Mouse (Mus musculus) liver, embryonic 11.5 days (tissue): ENCODE data around the gene Arhgef18. TPM values are rescaled to one million over a fixed set of nuclear protein-coding genes. Genes with fewer than 3 reads are reported as not detected.
A peak's percentile ranks its signal among the peaks of the same experiment; 100 is the strongest.

ENCODE experiments used
- ATAC-seq: fragments of 200-750 bp; cut with Nextera tagmentation; replicated peaks from 2 replicates; pipeline ENCODE4 v1.8.0; 2017; ENCODE audit warnings: moderate number of reproducible peaks, mild to moderate bottlenecking, moderate TSS enrichment, moderate library complexity; ENCODE audit not compliant: low FRiP score
- DNase-seq: peaks from one replicate; pipeline ENCODE4 v3.0.0-alpha.2; 2017; ENCODE audit warnings: low spot score
- H3K27ac ChIP-seq: fragments of 300-500 bp; sonication (generic); 2 replicates; pipeline ENCODE4 v1.5.1; 2014; ENCODE audit warnings: mild to moderate bottlenecking, low read depth, low read length, control low read depth
- H3K27me3 ChIP-seq: fragments of 300-500 bp; sonication (generic); replicated peaks from 2 replicates; pipeline ENCODE4 v1.6.1; 2014; ENCODE audit warnings: low read length, mixed read lengths; ENCODE audit not compliant: control insufficient read depth, insufficient read depth
- H3K36me3 ChIP-seq: fragments of 300-500 bp; sonication (generic); 2 replicates; pipeline ENCODE4 v1.6.1; 2014; ENCODE audit warnings: mild to moderate bottlenecking, low read length, moderate library complexity, mixed read lengths; ENCODE audit not compliant: control insufficient read depth, insufficient read depth
- H3K4me1 ChIP-seq: fragments of 300-500 bp; sonication (generic); replicated peaks from 2 replicates; pipeline ENCODE4 v1.6.1; 2014; ENCODE audit warnings: low read length, mixed read lengths; ENCODE audit not compliant: control insufficient read depth, insufficient read depth
- H3K4me2 ChIP-seq: fragments of 300-500 bp; sonication (generic); 2 replicates; pipeline ENCODE4 v1.6.1; 2014; ENCODE audit warnings: mild to moderate bottlenecking, control low read depth, moderate library complexity
- H3K4me3 ChIP-seq: fragments of 300-500 bp; sonication (generic); 2 replicates; pipeline ENCODE4 v1.5.1; 2014; ENCODE audit warnings: low read depth, low read length, control low read depth
- H3K9ac ChIP-seq: fragments of 300-500 bp; sonication (generic); 2 replicates; pipeline ENCODE4 v1.6.1; 2014; ENCODE audit warnings: low read depth, low read length, control low read depth
- H3K9me3 ChIP-seq: fragments of 300-500 bp; sonication (generic); 2 replicates; pipeline ENCODE4 v1.6.1; 2016; ENCODE audit warnings: low read length, inconsistent platforms, mixed read lengths; ENCODE audit not compliant: control insufficient read depth
- WGBS: fragments of 180-500 bp; shearing (Covaris S2); extraction: QIAGEN DNeasy Blood & Tissue Kit; methylation state at CpG from one replicate; pipeline ENCODE4 v1.1.7; 2014; 5-methylcytosine and 5-hydroxymethylcytosine counted together
- polyA plus RNA-seq: library from polyadenylated mRNA; unstranded; fragments of >200 nt; fragmentation: Nextera tagmentation; extraction: Ambion mirVana; gene quantifications from 2 replicates; pipeline ENCODE4 v1.2.1, GENCODE M21; 2014

Arhgef18 gene
- polyA plus RNA-seq, 1 experiment from 2014 or later: 5.2 TPM

GRCm38 (mm10) chr8:3411901-3412301, 19.1 kb downstream of the Arhgef18 start:
- Histone ChIP-seq H3K4me2 (peak overlapping the region; percentile 45), H3K36me3 (no peaks in the 10 kb centered on the region), H3K9ac (no peak overlapping the region), H3K27ac (peak overlapping the region; percentile 63), H3K27me3 (no peaks in the 10 kb centered on the region), H3K9me3 (no peaks in the 10 kb centered on the region), H3K4me3 (no peak overlapping the region), H3K4me1 (peaks cover 51% of the 10 kb centered on the region)
- peak; percentile 85 for ATAC-seq
- 41% methylated on average over 7 of the region's 7 CpGs for WGBS
- no peak for DNase-seq

GRCm38 (mm10) chr8:3412816-3413215, 20.0 kb downstream of the Arhgef18 start:
- Histone ChIP-seq H3K9me3 (no peaks in the 10 kb centered on the region), H3K36me3 (no peaks in the 10 kb centered on the region), H3K4me1 (peaks cover 50% of the 10 kb centered on the region), H3K4me2 (no peak overlapping the region), H3K27me3 (no peaks in the 10 kb centered on the region), H3K27ac (no peak overlapping the region), H3K4me3 (no peak overlapping the region), H3K9ac (no peak overlapping the region)
- no peak for ATAC-seq
- no peak for DNase-seq
- 78% methylated on average over 1 of the region's 1 CpGs for WGBS

DNA sequence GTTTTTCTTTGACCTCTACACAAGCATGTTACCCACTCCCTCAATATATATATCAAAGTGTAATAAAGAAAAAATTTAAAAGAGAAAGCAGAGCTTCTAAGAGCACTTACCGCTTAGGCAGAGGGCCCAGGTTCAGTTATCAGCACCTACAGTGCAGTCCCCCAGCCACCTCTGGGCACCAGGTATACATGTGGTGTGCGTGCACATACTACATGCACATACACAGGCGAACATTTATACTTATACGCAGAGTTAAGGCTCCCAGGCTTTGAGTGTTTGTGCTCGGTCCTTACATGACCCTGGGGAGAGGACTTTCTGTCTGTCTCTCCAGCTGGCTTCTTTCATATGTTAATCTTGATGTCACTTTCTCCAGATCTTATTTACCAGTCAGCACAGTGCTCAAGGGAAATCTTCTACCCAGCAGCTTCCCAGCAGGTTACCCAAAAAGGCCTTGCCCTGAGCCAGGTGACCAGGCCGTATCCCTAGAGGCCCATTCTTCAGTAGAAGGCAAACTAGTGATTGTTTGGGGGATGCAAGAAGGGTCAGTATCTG, 21.9 kb downstream of the Arhgef18 start:
- Histone ChIP-seq H3K4me1 (peaks cover 53% of the 10 kb centered on the region), H3K27ac (0 out of 2 replicates have a peak overlapping the region, but pooled peaks have one; percentile 3), H3K4me3 (no peak overlapping the region), H3K9ac (no peak overlapping the region), H3K36me3 (no peaks in the 10 kb centered on the region), H3K9me3 (no peaks in the 10 kb centered on the region), H3K4me2 (no peak overlapping the region), H3K27me3 (no peaks in the 10 kb centered on the region)
- 74% methylated on average over 6 of the region's 6 CpGs for WGBS
- ATAC-seq: no peak
- DNase-seq: no peak

GRCm38 (mm10) chr8:3415259-3415658, 22.5 kb downstream of the Arhgef18 start:
- H3K9me3 ChIP-seq: no peaks in the 10 kb centered on the region

DNA sequence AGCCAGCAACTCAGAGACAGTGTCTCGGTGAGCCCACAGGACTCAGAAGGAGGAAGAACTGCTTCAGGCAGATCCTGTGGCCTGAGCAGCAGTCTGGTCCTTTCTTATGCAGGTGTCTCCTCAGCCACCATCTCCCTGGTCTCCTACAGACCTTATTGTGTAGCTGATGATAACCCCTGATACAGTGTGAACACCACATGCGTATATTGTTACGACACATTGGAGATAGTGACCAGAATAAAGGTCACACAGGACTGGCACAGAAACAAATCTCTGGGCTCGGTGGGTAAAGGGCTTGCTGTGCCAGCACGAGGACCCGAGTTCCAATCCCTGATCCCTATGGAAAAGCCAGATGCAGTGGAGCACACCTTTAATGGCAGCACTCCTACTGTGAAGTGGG, 22.9 kb downstream of the Arhgef18 start:
- DNase-seq (no peak), ATAC-seq (no peak)
- Histone ChIP-seq H3K27me3 (no peaks in the 10 kb centered on the region), H3K4me2 (no peak overlapping the region), H3K4me1 (peaks cover 53% of the 10 kb centered on the region), H3K9ac (no peak overlapping the region), H3K36me3 (no peaks in the 10 kb centered on the region), H3K9me3 (no peaks in the 10 kb centered on the region), H3K4me3 (no peak overlapping the region), H3K27ac (no peak overlapping the region)
- 76% methylated on average over 6 of the region's 6 CpGs for WGBS

More at GRCm38 (mm10) chr8:3415259-3415658, 22.5 kb downstream of the Arhgef18 start:
- Histone ChIP-seq H3K4me3 (no peak overlapping the region), H3K4me2 (no peak overlapping the region), H3K27me3 (no peaks in the 10 kb centered on the region), H3K36me3 (no peaks in the 10 kb centered on the region), H3K27ac (0 out of 2 replicates have a peak overlapping the region, but pooled peaks have one; percentile 3), H3K9ac (no peak overlapping the region), H3K4me1 (peaks cover 53% of the 10 kb centered on the region)
- ATAC-seq: no peak
- 65% methylated on average over 4 of the region's 4 CpGs for WGBS
- no peak for DNase-seq

DNA sequence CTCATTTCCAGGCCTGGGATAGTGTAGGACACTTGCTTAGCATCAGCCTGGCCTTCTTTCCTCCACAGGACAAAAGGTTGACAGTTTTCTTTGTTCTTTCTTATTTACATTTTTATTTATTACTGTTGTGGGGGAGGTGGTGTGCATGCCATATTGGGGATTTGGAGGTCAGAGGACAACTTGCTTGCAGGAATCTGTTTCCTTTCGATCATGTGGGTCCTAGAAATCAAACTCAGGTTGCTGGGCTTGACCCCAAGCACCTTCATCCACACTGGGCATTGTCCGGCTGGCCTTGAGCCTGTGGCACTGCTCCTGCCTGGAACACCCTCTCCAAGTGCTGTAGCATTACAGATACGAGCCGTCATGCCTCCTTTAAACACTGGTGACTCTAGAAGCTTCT, 24.0 kb downstream of the Arhgef18 start:
- Histone ChIP-seq H3K27me3 (no peaks in the 10 kb centered on the region), H3K27ac (peak overlapping the region; percentile 36), H3K4me1 (peaks cover 43% of the 10 kb centered on the region), H3K36me3 (no peaks in the 10 kb centered on the region), H3K9ac (no peak overlapping the region), H3K9me3 (no peaks in the 10 kb centered on the region), H3K4me3 (no peak overlapping the region), H3K4me2 (peak overlapping the region; percentile 33; the same call in 1 of the 2 replicates)
- DNase-seq (no peak), ATAC-seq (no peak)
- 58% methylated on average over 4 of the region's 4 CpGs for WGBS

GRCm38 (mm10) chr8:3417455-3417854, 24.6 kb downstream of the Arhgef18 start:
- DNase-seq (no peak), ATAC-seq (peak; percentile 51)
- Histone ChIP-seq H3K9ac (no peak overlapping the region), H3K27me3 (no peaks in the 10 kb centered on the region), H3K27ac (peak overlapping the region; percentile 36), H3K36me3 (no peaks in the 10 kb centered on the region), H3K4me3 (no peak overlapping the region), H3K4me1 (peaks cover 37% of the 10 kb centered on the region), H3K4me2 (peak overlapping the region; percentile 33), H3K9me3 (no peaks in the 10 kb centered on the region)
- WGBS: 13% methylated on average over 8 of the region's 8 CpGs

DNA sequence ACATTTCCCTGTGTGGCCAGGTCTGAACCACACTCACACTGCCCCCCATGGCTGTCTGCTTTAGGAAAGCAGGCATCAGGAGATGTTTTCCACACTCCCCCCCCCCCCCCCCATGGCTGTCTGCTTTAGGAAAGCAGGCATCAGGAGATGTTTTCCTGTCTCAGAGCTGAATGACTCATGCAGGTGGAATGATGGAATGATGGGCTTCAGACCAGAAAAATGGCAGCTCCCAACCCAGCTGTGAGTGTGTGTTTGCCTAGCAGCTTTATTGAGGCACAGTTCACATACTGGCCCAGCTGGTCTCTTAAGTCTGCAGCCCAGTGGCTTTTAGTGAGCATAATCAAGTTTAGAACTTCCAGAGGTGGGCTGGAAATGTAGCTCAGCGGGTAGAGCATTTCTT, 25.3 kb downstream of the Arhgef18 start:
- H3K36me3 ChIP-seq: no peaks in the 10 kb centered on the region
- DNase-seq (no peak), ATAC-seq (no peak)
- H3K4me2 ChIP-seq: no peak overlapping the region; the same call in 1 of the 2 replicates
- no peak overlapping the region for H3K9ac ChIP-seq
- 76% methylated on average over 1 of the region's 1 CpGs for WGBS
- no peaks in the 10 kb centered on the region for H3K9me3 ChIP-seq
- H3K27ac ChIP-seq: no peak overlapping the region
- peaks cover 31% of the 10 kb centered on the region for H3K4me1 ChIP-seq
- H3K4me3 ChIP-seq: no peak overlapping the region
- no peaks in the 10 kb centered on the region for H3K27me3 ChIP-seq

GRCm38 (mm10) chr8:3420105-3420706, 27.4 kb downstream of the Arhgef18 start:
- WGBS: 75% methylated on average over 10 of the region's 10 CpGs
- Histone ChIP-seq H3K4me1 (peaks cover 18% of the 10 kb centered on the region), H3K4me2 (no peak overlapping the region), H3K9ac (no peak overlapping the region), H3K27ac (no peak overlapping the region), H3K9me3 (no peaks in the 10 kb centered on the region), H3K36me3 (no peaks in the 10 kb centered on the region), H3K27me3 (no peaks in the 10 kb centered on the region), H3K4me3 (no peak overlapping the region)
- DNase-seq: no peak
- ATAC-seq: no peak
